Mouse (Mus musculus) gastrocnemius, postnatal 14 days (tissue): ENCODE measurements at regions not wholly inside any gene's neighbourhood (a gene's known extent, or its start where the extent isn't known, plus 50 kb on each side); places are given as distances from the start of the nearest gene placed in this dataset.

ENCODE experiments used
- DNase-seq: peaks from one replicate; pipeline ENCODE4 v3.0.0; 2021; ENCODE audit warnings: mixed read lengths
- intact Hi-C: fragments of 180-260 bp; cut with DNase I; formaldehyde crosslinking; loops from one replicate; pipeline ENCODE4 v1.15.1; 2025; ENCODE audit warnings: low total_unique reads

DNA sequence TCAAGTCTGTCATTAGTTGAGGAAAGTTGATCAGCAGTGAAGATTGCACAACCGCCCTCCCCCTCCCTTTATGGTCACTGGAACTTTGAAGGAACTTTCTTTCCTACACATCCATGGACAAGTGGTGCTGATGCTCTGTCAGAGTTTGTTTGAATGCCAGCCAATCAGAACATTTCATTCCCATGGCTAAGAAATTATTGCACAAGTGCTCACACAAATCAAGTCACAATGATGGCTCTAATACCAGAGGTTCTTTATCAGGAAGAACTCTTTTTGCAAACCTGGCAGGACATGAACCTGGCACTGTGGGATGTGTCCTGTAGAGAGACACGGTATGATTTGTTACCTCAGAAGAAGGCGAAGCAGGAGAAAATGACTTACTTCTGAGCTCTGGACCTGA is 54.3 kb upstream of the Spry2 start:
- no peak for DNase-seq
- intact Hi-C loops: no loop called here

DNA sequence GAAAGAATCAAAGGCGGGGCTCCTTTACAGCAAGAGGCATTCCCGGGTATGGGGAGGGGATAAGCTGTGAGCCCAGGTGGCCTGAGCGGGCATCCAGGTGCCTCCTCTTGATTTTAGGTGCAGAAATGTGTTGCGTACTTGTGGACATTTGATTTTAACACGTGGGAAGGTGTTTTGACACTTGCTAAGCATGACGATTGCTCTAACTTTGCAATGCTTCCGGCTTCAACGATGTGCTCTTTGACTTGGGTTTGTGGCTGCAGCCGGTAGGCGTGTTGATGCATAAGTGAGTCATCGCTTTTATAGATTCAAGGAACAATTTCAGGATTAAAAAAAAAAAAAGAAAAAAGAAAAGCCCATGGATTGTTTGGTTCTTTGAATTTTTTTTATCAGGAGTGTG is 58.5 kb upstream of the Spry2 start:
- DNase-seq: no peak
- intact Hi-C loops: no loop called here

DNA sequence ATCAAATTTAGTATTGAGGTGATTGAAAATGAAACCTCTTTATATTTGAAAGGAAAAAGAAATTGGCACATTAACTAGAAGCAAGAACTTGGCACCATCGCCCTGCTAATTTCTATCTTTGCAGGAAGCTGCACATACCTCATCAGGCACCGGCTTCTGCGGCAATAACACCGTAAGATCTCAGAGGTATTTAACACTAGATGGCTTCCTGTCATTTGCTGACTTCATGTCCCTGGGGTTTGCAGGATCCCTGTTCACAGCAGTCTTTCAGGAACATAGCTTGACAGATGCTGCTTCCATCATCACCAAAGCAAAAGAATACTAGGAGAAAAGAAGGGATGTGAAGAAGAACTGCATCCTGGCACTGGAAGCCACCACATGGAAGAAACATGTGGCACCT is 60.2 kb upstream of the Spry2 start:
- intact Hi-C loops: no loop called here
- DNase-seq: no peak

GRCm38 (mm10) chr14:105958005-105958404 is 61.4 kb upstream of the Spry2 start:
- DNase-seq: no peak
- intact Hi-C loops: no loop called here

- intact Hi-C loops: no loop called here
- DNase-seq: peak; percentile 64
Measured at GRCm38 (mm10) chr14:105979544-105980323, 83.1 kb upstream of the Spry2 start.

DNA sequence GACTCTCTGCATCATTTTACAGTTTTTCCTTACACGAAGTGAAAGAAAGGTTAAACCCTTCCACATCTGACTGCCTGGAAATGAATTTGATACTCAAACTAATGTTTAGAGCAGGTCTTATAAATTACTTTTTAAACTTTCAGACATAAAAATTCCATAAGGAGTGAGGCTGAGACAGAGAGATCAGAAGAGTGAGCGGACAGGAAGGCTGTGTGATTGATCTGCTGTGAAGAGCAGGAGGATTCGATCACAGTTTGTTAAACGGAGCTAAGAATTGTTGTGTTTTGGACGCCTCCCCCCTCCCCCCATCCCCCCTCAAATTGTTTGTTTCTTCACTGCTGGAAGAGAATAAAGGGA is 83.7 kb upstream of the Spry2 start:
- intact Hi-C loops: no loop called here
- no peak for DNase-seq

DNA sequence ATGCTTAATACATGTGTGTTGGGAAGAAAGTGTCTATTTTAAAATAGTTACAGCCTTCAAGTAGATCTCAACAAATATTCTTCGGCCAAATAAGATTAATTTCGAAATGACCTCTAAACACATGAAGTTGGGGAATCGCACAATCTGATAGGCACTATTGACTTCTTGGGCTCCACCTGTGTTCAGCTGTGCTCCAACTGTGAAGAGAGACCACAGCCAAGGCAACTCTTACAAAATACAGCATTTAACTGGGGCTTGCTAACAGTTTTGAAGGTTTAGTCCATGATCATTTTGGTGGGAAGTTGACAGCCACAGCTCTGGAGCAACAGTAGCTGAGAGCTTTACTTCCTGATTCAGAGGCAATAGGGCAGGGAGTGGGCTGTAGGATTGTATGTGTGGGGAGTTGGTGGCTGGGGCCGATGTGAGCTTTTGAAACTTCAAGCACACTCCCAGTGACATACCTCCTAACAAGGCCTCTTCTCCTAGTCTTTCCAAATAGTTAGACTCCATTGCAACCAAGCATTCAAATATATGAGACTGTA is 90.8 kb upstream of the Spry2 start:
- intact Hi-C loops: no loop called here
- no peak for DNase-seq

DNA sequence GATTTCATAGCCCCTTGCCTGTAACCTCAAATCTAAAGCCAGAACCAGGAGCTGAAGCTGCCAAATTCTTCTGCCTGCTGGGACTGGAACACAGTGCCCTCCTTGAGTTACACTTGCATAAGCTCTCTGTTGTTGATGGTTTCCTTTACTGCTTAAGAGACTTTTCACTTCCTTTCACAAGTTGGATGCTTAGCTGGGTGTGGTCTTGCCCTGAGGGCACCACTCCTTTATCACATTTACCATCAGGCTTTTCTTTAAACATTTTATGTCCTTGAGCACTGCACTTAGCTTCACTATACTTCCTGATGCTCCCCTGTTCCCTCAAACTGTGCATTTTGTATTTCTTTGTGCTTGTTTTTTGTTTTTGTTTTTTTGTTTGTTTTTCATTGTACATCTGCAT is 92.1 kb upstream of the Spry2 start:
- no peak for DNase-seq
- intact Hi-C loops: no loop called here

GRCm38 (mm10) chr14:105993124-105993523 is 96.5 kb upstream of the Spry2 start:
- peak; percentile 33 for DNase-seq
- intact Hi-C loops: no loop called here

DNA sequence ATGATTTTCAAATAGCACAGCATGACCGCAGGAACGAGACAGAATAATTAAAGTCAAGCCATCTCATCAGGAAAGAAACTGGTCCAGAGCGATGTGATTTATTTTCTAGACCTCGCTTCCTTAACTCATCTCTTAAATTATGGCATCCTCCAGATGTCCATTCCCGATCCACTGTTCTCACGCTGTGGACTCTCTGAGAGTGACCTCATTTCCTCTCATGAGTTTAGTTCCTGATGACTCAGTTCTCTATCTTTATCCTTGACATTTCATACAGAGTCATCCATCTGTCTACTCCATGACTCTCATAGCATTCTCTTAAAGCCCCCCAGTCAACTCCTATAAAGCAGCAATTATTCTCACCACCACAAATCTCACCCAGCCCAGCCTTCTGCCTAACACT is 103.2 kb upstream of the Spry2 start:
- DNase-seq: no peak
- intact Hi-C loops: no loop called here

DNA sequence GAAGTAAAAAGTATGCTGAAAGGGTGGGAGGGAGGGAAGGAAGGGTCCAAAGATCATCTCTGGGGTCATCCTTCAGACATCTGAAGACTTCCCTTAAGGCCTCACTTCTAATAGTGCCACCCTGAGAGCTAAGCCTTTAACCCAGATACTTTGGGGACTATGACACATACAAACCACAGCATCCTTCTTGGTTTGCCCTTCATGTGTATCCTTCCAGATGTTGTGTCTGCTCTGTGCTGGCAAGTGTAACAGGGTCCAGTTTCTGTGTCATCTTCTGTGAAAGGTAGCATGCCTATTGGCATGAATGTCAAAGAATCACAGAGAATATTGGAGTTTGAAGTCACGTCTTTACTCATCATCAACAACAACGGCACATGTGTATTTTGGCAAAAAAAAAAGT is 98.2 kb upstream of the Trim52 start:
- no peak for DNase-seq
- intact Hi-C loops: no loop called here

DNA sequence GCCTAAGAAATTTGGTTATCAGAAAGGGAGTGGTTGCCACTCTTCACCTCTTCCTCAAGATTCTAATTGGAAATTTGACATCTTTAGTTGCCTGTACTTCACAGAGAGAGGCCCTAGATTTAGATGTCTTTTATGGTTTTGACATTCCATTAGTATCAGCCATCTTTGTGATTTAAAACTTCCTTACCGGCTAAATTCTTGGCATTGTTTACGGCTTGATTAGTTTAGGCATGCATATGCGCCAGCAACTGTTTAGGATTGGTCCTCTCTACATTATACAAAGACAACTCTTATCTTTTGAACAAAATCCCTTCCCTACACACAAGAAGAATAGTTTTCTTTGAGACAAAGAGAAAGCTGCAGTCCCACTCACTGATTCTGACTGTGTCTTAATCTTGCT is 97.0 kb upstream of the Trim52 start:
- DNase-seq: no peak
- intact Hi-C loops: no loop called here

GRCm38 (mm10) chr14:106010961-106011360 is 95.0 kb upstream of the Trim52 start:
- DNase-seq: peak; percentile 50
- intact Hi-C loops: no loop called here

DNA sequence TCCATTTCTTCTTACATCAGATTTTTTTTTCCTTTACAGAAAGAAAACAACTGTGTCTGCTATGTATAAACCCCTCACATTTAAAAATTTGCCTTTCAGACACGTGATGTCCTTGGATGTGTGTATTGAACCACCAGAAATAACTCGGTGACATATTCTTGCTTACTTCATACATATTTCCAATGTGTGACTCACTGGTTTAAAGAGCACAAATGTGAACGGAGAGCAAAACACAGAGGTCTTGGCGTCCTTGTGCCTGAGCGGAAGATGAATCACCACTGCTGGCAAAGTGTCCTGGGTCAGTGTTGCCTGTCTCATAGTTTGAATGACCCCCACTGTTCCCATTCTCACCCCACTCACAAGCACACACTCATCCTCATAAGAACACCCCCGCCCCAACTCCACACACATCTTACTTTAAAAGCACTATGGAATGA is 94.0 kb upstream of the Trim52 start:
- DNase-seq: peak; percentile 60
- intact Hi-C loops: no loop called here

DNA sequence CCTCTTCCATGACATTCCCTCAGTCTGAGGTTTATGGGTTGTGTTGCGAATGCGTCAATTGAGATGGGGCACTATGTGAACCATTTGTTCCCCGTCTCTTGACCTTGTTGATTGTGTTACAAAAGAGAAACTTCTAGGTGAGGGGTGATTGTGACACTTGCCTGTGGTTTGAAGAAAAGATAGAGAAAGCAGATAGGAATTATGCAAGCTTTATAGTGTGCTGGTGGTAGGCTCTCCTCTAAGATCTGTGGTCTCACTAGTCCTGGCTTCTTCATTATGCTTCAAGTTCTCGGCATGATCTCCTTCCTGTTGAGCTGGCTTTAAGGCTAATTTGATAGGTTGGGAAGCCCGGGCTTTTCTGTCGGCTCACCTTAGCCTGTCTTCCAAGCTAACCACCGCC is 83.2 kb upstream of the Trim52 start:
- intact Hi-C loops: no loop called here
- DNase-seq: no peak

DNA sequence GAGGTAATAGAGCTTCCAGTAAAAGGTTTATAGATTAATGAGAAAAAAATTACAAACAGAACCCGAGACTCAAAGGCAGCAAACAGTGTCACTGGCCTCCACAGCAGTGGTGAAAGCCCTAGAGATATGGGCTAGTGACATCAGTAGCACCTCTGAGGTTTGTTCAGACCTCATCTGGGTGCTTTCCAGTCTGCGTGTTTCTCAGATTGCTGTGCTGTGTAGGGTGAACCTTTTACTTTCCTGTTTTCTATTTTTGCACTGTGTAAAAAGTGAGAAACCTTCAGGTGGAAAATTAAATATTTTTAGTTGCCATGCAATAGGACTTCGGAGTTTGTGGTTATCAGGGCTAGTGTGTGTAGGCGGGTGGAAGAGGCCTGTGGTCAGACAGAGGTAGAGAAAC is 79.2 kb upstream of the Trim52 start:
- intact Hi-C loops: no loop called here
- no peak for DNase-seq

DNA sequence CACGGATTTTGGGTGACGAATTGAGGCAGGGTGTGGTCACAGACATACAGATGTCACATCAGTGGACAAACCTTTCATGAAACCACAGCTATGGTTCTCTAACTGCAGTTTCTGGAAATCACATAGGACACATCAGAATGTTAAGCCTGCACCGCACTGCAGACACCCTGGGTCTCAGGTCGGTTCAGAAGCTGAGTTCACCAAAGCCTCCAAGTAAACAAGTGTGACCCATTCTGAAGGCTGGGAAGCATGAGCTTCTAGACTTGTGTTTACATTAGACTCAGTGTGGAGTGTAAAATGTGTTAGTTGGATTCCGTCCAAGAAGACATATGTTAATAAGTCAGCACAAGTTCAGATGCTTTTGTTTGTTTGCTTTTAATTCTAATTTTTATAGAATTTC is 78.3 kb upstream of the Trim52 start:
- intact Hi-C loops: no loop called here
- DNase-seq: no peak

GRCm38 (mm10) chr14:106031094-106031493 is 74.9 kb upstream of the Trim52 start:
- intact Hi-C loops: no loop called here
- DNase-seq: no peak

GRCm38 (mm10) chr14:106033793-106034192 is 72.2 kb upstream of the Trim52 start:
- intact Hi-C loops: no loop called here
- DNase-seq: no peak

DNA sequence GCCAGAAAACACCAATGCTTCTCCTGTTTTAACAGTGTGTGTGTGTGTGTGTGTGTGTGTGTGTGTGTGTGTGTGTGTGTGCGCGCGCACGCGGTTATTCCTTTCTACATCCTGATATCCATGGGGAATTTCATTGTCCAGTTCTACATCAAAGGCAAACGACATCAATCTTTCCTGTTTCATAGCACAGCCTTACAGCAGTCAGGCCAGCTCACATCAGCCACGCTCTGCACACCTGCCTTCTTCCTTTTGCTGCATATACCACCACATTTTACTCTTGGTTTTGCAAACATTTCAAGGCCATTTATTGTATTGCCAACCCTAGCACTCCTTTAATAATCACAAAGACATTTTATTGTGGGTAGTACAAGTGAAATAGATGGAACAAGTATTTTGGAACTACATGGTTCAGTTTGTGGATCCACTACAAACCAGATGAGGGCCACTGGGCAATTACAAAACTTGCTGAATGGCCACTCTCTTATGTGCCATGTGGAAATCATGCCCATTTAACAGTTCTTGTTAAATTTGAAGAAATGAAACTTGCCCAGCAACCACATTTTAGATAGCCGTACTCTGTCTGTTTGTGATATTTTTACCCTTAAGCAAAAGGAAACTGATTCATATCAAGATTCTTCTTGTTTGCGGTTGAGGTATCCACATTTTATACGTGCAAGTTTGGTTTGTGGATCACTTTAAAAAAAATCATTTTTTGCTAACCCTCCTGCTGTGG is 70.9 kb upstream of the Trim52 start:
- DNase-seq: no peak
- intact Hi-C loops: no loop called here

- intact Hi-C loops: no loop called here
- no peak for DNase-seq
Measured at GRCm38 (mm10) chr14:106044274-106044673, 61.7 kb upstream of the Trim52 start.
